Mouse (Mus musculus) erythroblast, embryonic 14.5 days (primary cell): Measurements from ENCODE around the gene Rai14.

Experiments
- GATA1 ChIP-seq: IDR thresholded peaks from 2 replicates; pipeline ENCODE4 v1.6.1; 2012; ENCODE audit warnings: low read length, inconsistent platforms, mixed read lengths
- TAL1 ChIP-seq: IDR thresholded peaks from 3 replicates; pipeline ENCODE4 v1.6.1; 2012; ENCODE audit warnings: low read length, inconsistent platforms, mixed read lengths

DNA sequence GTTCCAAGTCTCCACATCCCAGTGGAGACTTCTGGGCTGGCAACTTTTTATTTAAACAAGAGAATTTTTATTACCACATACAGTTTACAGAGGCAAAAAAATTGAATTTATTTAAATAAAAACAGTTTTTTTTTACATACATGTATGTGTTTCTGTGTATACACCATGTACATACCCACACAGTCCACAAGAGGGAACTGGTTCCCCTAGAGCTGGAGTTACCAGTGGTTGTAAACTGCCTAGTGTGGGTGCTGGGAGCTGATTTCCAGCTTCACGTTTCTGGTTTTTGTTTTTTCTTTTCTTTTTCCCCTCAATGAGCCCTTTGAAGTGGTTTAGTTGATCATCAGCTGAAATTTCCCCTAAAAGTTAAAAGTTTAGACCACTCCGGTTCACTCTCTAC lies 96.1 kb downstream of the Rai14 start:
- no peak for TF ChIP-seq GATA1
- no peak for TF ChIP-seq TAL1
